Mouse (Mus musculus) stomach, postnatal 0 days (tissue): ENCODE results near the gene Igll1. TPM values are rescaled to one million over a fixed set of nuclear protein-coding genes. Genes with fewer than 3 reads are reported as not detected.
"Not testable (repeated sequence)": the region's sequence is repeated elsewhere in the genome, so short reads cannot be mapped to it uniquely, and the experiment has no call there.

Experiments used
- ATAC-seq: fragments of 200-750 bp; cut with Nextera tagmentation; 2 replicates; pipeline ENCODE4 v1.8.0; 2017; ENCODE audit not compliant: low FRiP score, low TSS enrichment
- DNase-seq: peaks from one replicate; pipeline ENCODE4 v3.0.0-alpha.2; 2016; ENCODE audit warnings: low spot score
- H3K27ac ChIP-seq: fragments of 300-500 bp; sonication (generic); replicated peaks from 2 replicates; pipeline ENCODE4 v1.5.1; 2014; ENCODE audit warnings: mild to moderate bottlenecking, control low read depth
- H3K27me3 ChIP-seq: fragments of 300-500 bp; sonication (generic); 2 replicates; pipeline ENCODE4 v1.6.1; 2014; ENCODE audit warnings: low read length; ENCODE audit not compliant: control insufficient read depth, insufficient read depth
- H3K36me3 ChIP-seq: fragments of 300-500 bp; sonication (generic); 2 replicates; pipeline ENCODE4 v1.6.1; 2014; ENCODE audit warnings: low read length, mixed read lengths; ENCODE audit not compliant: control insufficient read depth, insufficient read depth
- H3K4me1 ChIP-seq: fragments of 300-500 bp; sonication (generic); replicated peaks from 2 replicates; pipeline ENCODE4 v1.6.1; 2014; ENCODE audit warnings: antibody characterized with exemption; ENCODE audit not compliant: control insufficient read depth, insufficient read depth
- H3K4me2 ChIP-seq: fragments of 300-500 bp; sonication (generic); replicated peaks from 2 replicates; pipeline ENCODE4 v1.6.1; 2014; ENCODE audit warnings: low read depth, mild to moderate bottlenecking, control low read depth, moderate library complexity
- H3K4me3 ChIP-seq: fragments of 300-500 bp; sonication (generic); 2 replicates; pipeline ENCODE4 v1.5.1; 2014; ENCODE audit warnings: low read depth, low read length, control low read depth
- H3K9ac ChIP-seq: fragments of 300-500 bp; sonication (generic); 2 replicates; pipeline ENCODE4 v1.6.1; 2014; ENCODE audit warnings: mild to moderate bottlenecking, low read length, control low read depth, mixed read lengths
- H3K9me3 ChIP-seq: fragments of 300-500 bp; sonication (generic); 2 replicates; pipeline ENCODE4 v1.6.1; 2016; ENCODE audit warnings: low read length; ENCODE audit not compliant: control insufficient read depth
- CTCF ChIP-seq: IDR thresholded peaks from 2 replicates; pipeline ENCODE4 v1.5.1; 2016; ENCODE audit warnings: antibody characterized with exemption, low read depth, mild to moderate bottlenecking, moderate library complexity
- EP300 ChIP-seq: optimal IDR thresholded peaks from 2 replicates; pipeline ENCODE3; 2016; ENCODE audit warnings: antibody characterized with exemption
- WGBS: fragments of 180-500 bp; shearing (Covaris S2); extraction: QIAGEN DNeasy Blood & Tissue Kit; methylation state at CpG from one replicate; pipeline ENCODE4 v1.1.7; 2014; 5-methylcytosine and 5-hydroxymethylcytosine counted together
- polyA plus RNA-seq: library from polyadenylated mRNA; unstranded; fragments of >200 nt; fragmentation: Nextera tagmentation; extraction: Ambion mirVana; gene quantifications from 2 replicates; pipeline ENCODE4 v1.2.1, GENCODE M21; 2015

Igll1 gene
- polyA plus RNA-seq, 1 experiment from 2014 or later, result not detected

DNA sequence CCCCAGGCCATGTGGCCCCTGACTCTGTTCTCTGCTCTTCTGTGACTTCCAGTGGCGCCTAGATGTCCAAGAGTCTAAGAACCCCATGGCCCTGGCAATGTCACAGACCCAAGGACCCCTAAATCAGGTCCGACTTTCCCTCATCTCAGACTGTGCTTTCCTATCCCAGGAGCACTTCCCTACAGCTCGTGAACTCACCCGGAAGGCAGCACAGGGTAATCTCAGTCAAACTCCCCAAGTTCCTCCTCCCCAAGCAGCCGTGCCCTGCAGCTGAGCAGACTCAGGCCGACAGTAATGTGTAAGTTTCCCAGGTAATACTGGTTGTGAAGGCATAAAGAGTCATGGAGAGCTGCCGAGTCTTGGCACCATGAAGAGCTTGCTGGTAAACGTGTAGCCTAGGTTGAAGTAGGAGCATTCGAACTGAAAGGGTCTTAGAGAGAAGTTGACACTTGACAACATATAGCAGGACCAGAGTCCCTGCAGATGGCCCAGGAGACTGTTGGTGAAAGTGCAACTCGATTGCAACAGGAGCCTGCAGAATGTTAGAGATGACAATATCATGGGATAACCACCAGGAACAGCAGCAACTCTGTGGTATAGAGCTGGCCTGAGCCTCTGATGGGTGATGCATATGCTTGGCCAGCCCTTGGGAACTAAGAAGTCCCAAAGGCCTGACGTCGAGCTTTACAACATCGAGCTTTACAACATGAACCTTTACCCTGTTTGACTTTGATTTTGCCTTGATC lies 6.9 kb downstream of the Igll1 start:
- H3K4me2 ChIP-seq, result no peak overlapping the region
- H3K4me3 ChIP-seq, result no peak overlapping the region
- TF ChIP-seq CTCF (no peak), EP300 (no peak)
- no peaks in the 10 kb centered on the region for H3K4me1 ChIP-seq
- no peak overlapping the region for H3K27ac ChIP-seq
- no peak overlapping the region for H3K9ac ChIP-seq
- WGBS, result 76% methylated on average over 13 of the region's 13 CpGs
- H3K9me3 ChIP-seq, result no peaks in the 10 kb centered on the region
- no peaks in the 10 kb centered on the region for H3K36me3 ChIP-seq
- H3K27me3 ChIP-seq, result no peaks in the 10 kb centered on the region
- no peak for DNase-seq
- ATAC-seq, result no peak

DNA sequence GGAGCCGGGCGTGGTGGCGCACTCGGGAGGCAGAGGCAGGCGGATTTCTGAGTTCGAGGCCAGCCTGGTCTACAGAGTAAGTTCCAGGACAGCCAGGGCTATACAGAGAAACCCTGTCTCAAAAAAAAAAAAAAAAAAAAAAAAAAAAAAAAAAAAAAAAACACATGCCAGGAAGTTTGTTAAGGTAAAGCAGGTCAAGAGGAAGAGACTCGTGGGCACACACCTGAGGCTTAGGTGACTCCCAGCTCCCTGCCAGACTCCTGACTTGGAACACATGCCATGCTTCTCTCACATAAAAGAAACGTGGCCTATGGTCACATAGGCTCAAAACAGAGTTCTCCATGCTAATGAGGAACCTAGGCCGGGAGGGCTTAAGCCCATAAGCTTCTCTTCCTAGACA lies 7.7 kb downstream of the Igll1 start:
- not testable (repeated sequence) for H3K27ac ChIP-seq, ATAC-seq, DNase-seq, H3K9ac ChIP-seq, H3K4me1 ChIP-seq, H3K36me3 ChIP-seq, H3K4me2 ChIP-seq, H3K27me3 ChIP-seq, H3K9me3 ChIP-seq, H3K4me3 ChIP-seq
- 80% methylated on average over 9 of the region's 9 CpGs for WGBS

DNA sequence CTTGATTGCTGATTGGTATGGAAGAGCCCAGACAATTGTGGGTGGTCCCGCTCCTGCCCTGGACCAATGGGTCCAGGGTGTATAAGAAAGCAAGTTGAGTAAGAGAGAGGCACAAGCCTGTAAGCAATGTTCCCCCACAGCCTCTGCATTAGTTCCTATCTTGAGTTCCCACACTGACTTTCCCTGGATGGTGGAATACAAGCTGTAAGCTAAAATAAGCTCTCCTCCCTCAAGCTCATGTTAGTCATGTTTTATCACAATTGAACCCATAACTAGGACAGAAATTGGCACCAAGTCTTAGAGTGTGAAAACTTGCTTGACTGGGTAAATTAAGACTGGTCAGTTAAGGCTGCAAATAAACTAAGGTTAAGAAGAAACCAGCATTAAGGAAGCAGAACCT lies 8.2 kb downstream of the Igll1 start:
- Histone ChIP-seq H3K27ac (no peak overlapping the region), H3K27me3 (no peaks in the 10 kb centered on the region), H3K4me1 (no peaks in the 10 kb centered on the region), H3K9me3 (no peaks in the 10 kb centered on the region), H3K9ac (no peak overlapping the region), H3K4me2 (no peak overlapping the region), H3K4me3 (no peak overlapping the region), H3K36me3 (no peaks in the 10 kb centered on the region)
- DNase-seq, result no peak
- no peak for ATAC-seq
- 100% methylated on average over 1 of the region's 1 CpGs for WGBS
- TF ChIP-seq CTCF, result no peak
- no peak for TF ChIP-seq EP300

DNA sequence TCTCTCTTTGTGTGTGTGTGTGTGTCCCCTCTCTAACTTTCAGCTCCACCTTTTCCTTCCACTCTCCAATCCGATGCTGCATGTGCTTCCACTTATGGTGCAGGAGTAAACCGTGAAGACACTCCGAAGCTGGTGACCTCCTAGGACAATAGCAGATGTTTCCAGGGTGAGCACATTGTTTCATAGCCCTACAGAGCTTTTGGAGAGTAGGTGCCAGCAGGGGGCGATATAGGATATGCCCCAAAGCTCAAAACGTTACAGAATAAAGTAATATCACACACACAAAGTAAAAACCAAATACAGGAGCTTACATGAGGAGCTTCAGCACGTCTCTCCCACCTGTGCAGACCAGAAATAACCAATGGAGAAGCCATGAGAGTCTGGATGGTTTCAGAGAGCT lies 8.9 kb downstream of the Igll1 start:
- ATAC-seq (no peak), DNase-seq (peak; percentile 57)
- no peaks in the 10 kb centered on the region for H3K4me1 ChIP-seq
- 19% methylated on average over 6 of the region's 6 CpGs for WGBS
- no peak overlapping the region for H3K4me3 ChIP-seq
- no peaks in the 10 kb centered on the region for H3K9me3 ChIP-seq
- no peak overlapping the region for H3K4me2 ChIP-seq
- TF ChIP-seq EP300 (no peak), CTCF (peak; percentile 79)
- H3K27me3 ChIP-seq, result no peaks in the 10 kb centered on the region
- no peaks in the 10 kb centered on the region for H3K36me3 ChIP-seq
- no peak overlapping the region for H3K9ac ChIP-seq
- H3K27ac ChIP-seq, result no peak overlapping the region

DNA sequence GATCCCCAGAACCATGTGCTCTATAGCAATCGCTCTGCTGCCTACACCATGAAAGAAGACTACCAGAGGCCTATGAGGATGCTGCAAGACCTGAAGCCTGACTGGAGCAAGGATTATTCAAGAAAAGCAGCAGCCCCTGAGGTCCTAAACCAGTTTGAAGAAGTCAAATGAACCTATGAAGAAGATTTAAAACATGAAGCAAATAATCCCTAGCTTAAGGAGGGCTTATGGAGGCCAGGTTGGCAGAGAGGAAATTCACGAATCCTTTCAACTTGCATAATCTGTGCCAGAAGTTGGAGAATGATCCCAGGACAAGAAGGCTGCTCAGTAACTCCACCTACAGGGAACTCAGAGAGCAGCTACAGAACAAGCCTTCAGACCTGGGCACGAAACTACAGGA lies 11.4 kb downstream of the Igll1 start:
- no peak for ATAC-seq
- WGBS, result 76% methylated on average over 3 of the region's 3 CpGs
- no peak overlapping the region for H3K4me3 ChIP-seq
- H3K27ac ChIP-seq, result no peak overlapping the region
- no peak for TF ChIP-seq EP300
- no peak; the same call in 1 of the 2 replicates for TF ChIP-seq CTCF
- no peak for DNase-seq
- H3K36me3 ChIP-seq, result no peaks in the 10 kb centered on the region
- no peaks in the 10 kb centered on the region for H3K4me1 ChIP-seq
- no peak overlapping the region for H3K9ac ChIP-seq
- H3K27me3 ChIP-seq, result no peaks in the 10 kb centered on the region
- H3K9me3 ChIP-seq, result no peaks in the 10 kb centered on the region
- H3K4me2 ChIP-seq, result no peak overlapping the region

DNA sequence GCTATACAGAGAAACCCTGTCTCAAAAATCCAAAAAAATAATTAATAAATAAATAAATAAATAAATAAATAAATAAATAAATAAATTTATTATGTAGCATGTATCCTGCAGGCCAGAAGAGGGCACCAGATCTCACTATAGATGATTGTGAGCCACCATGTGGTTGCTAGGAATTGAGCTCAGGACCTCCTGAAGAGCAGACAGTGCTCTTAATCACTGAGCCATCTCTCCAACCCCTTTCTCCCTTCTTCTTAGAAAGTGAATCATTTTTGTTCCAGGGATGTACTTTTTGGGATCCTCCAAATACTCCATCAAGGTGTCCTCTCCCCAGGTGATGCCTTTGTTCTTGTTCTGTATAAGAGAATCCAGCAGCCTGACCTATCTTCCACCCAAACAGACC lies 14.6 kb downstream of the Igll1 start:
- H3K36me3 ChIP-seq, result no peaks in the 10 kb centered on the region
- H3K9ac ChIP-seq, result no peak overlapping the region
- no peak overlapping the region for H3K4me3 ChIP-seq
- H3K27me3 ChIP-seq, result no peaks in the 10 kb centered on the region
- ATAC-seq (no peak), DNase-seq (no peak)
- no peak overlapping the region for H3K27ac ChIP-seq
- H3K4me1 ChIP-seq, result no peaks in the 10 kb centered on the region
- H3K9me3 ChIP-seq, result no peaks in the 10 kb centered on the region
- TF ChIP-seq CTCF (peak; percentile 24; the same call in 1 of the 2 replicates), EP300 (no peak)
- H3K4me2 ChIP-seq, result no peak overlapping the region
